Mouse (Mus musculus) small intestine, adult 2 months (tissue): ENCODE measurements around the gene Gm49318.

Experiments
- CTCF ChIP-seq: fragments of 200-500 bp; IDR thresholded peaks from 2 replicates; pipeline ENCODE4 v1.5.1; 2012; ENCODE audit warnings: low read depth, mild to moderate bottlenecking, control low read depth, inconsistent platforms, low read length, moderate library complexity, mixed read lengths; ENCODE audit not compliant: insufficient replicate concordance, insufficient read length; ENCODE audit errors: extremely low read depth
- POLR2A ChIP-seq: fragments of 200-500 bp; IDR thresholded peaks from 2 replicates; pipeline ENCODE4 v1.6.1; 2012; ENCODE audit warnings: low read depth, mild to moderate bottlenecking, control low read depth, inconsistent platforms, low read length, moderate library complexity

DNA sequence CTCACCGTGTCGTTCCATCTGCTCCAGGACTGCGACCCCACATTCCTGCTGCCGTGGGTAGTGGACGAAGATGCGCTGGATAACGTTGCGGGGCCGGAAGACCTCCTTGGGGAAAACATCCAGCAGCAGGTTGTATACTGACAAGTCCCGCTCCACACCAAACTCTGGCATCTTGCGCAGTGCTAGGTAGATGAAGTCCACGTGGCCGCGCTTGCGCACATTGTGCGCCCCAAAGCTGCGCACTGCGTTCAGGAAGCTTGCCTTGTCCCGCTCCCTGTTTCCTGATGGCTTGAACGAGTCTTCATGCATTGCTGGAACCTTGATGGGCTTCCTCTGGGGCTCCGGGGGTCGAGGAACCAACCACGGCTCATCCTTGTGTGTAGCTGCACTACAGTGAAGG lies 5.2 kb upstream of the Gm49318 start:
- TF ChIP-seq CTCF: no peak
- TF ChIP-seq POLR2A: no peak
